8 mouse cellular contexts compared by ENCODE assay signal in the genomic region with DNA sequence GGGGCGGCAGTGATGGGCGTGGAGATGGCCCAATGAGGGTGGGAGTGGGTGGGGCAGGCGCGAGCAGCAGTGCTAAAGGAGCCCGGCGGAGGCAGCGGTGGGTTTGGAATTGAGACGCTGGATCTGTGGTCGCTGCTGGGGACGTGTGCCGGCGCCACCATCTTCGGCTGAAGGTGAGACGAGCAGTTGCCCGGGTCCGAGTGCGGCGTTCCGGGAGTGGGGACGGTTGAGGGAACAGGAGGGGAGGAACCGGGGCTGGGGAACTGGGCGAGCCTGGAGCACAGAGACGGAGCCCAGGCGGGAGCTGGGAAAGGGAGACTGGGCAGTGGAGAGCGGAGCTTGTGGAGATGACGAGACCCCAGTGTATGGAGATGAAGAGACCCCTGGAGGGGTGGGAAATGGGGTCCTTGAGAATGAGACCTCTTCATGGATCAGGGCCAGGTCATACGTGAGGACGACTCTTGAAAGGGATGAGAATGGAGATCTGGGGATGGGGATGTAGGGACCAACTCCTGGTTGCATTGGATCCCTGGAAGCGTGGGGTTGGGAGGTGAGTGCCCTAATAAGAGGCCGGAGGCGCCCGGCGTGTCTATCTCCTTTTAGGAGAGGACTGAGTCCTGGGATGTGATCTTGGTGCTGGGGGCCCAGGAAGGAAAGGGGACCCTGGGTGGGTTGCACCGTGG. TPM values are rescaled to one million over a fixed set of nuclear protein-coding genes. Genes with fewer than 3 reads are reported as not detected.
DNase-seq lines count a peak whose midpoint lies in the region; ATAC-seq and TF ChIP-seq lines count a peak whose summit lies in the region.

No protein-coding gene starts in this region.

- peak; percentile 64 for TF ChIP-seq CTCF in hindbrain, postnatal 0 days (IDR thresholded peaks at IDR 0.05; ENCODE audit: low read depth)

- peak; percentile 38 for ATAC-seq in kidney, embryonic 15.5 days (replicated peaks; ENCODE audit: low FRiP score)
- ATAC-seq in hindbrain, postnatal 0 days = peak; percentile 28
- peak; percentile 47 for ATAC-seq in midbrain, embryonic 12.5 days (ENCODE audit: low FRiP score, low read depth)
- ATAC-seq in cerebellum, adult (ENCODE audit: insufficient number of reproducible peaks, low FRiP score, low TSS enrichment) = no peak

- H3K27ac ChIP-seq in kidney, embryonic 15.5 days = peak overlapping the region; percentile 100
- H3K27ac ChIP-seq in embryonic facial prominence, embryonic 10.5 days (replicated peaks) = peak overlapping the region; percentile 99
- peak overlapping the region; percentile 98 for H3K27ac ChIP-seq in hindbrain, postnatal 0 days
- peak overlapping the region; percentile 97 for H3K27ac ChIP-seq in midbrain, embryonic 12.5 days (replicated peaks)

- no peaks in the 10 kb centered on the region; the same call in 1 of the 2 replicates for H3K36me3 ChIP-seq in kidney, embryonic 15.5 days
- H3K36me3 ChIP-seq in embryonic facial prominence, embryonic 10.5 days (replicated peaks) = peaks cover 9% of the 10 kb centered on the region; the same call in 1 of the 2 replicates
- H3K36me3 ChIP-seq in hindbrain, postnatal 0 days (ENCODE audit: insufficient read depth, low read length) = no peaks in the 10 kb centered on the region
- H3K36me3 ChIP-seq in midbrain, embryonic 12.5 days = no peaks in the 10 kb centered on the region

- DNase-seq in kidney, adult 8-10 months = no peak
- DNase-seq in MEL-GATA-1-ER (ENCODE audit: extremely low read depth, low read depth) = peak; percentile 6
- DNase-seq in embryonic facial prominence, embryonic 10.5 days (ENCODE audit: low spot score) = no peak
- DNase-seq in hindbrain, postnatal 0 days (ENCODE audit: low spot score) = peak; percentile 50
- no peak for DNase-seq in urinary bladder, postnatal 4 days (ENCODE audit: low spot score in 2 of 2)

- peak overlapping the region; percentile 88 for H3K4me3 ChIP-seq in kidney, embryonic 15.5 days (replicated peaks)
- H3K4me3 ChIP-seq in embryonic facial prominence, embryonic 10.5 days = peak overlapping the region; percentile 97
- peak overlapping the region; percentile 94 for H3K4me3 ChIP-seq in hindbrain, postnatal 0 days (ENCODE audit: low read length)
- H3K4me3 ChIP-seq in midbrain, embryonic 12.5 days = peak overlapping the region; percentile 69

- under 1% methylated on average over 34 of the region's 34 CpGs for WGBS in kidney, embryonic 15.5 days
- WGBS in embryonic facial prominence, embryonic 10.5 days = under 1% methylated on average over 34 of the region's 34 CpGs
- under 1% methylated on average over 34 of the region's 34 CpGs for WGBS in hindbrain, postnatal 0 days
- under 1% methylated on average over 33 of the region's 34 CpGs for WGBS in midbrain, embryonic 12.5 days

- H3K4me1 ChIP-seq in kidney, embryonic 15.5 days = peaks cover 26% of the 10 kb centered on the region
- peaks cover 35% of the 10 kb centered on the region for H3K4me1 ChIP-seq in embryonic facial prominence, embryonic 10.5 days
- peaks cover 4% of the 10 kb centered on the region; the same call in 1 of the 2 replicates for H3K4me1 ChIP-seq in hindbrain, postnatal 0 days (ENCODE audit: insufficient read depth, low read length)
- H3K4me1 ChIP-seq in midbrain, embryonic 12.5 days = peaks cover 13% of the 10 kb centered on the region

- H3K4me2 ChIP-seq in kidney, embryonic 15.5 days = peak overlapping the region; percentile 89
- peak overlapping the region; percentile 72 for H3K4me2 ChIP-seq in hindbrain, postnatal 0 days (ENCODE audit: low read depth, low read length)
- peak overlapping the region; percentile 76 for H3K4me2 ChIP-seq in midbrain, embryonic 12.5 days (replicated peaks)

- H3K27me3 ChIP-seq in kidney, embryonic 15.5 days = no peaks in the 10 kb centered on the region
- H3K27me3 ChIP-seq in embryonic facial prominence, embryonic 10.5 days (replicated peaks; ENCODE audit: low read depth, poor library complexity, severe bottlenecking) = no peaks in the 10 kb centered on the region
- no peaks in the 10 kb centered on the region for H3K27me3 ChIP-seq in hindbrain, postnatal 0 days (ENCODE audit: insufficient read depth, low read length)
- no peaks in the 10 kb centered on the region for H3K27me3 ChIP-seq in midbrain, embryonic 12.5 days

- no peaks in the 10 kb centered on the region for H3K9me3 ChIP-seq in kidney, embryonic 15.5 days (replicated peaks)
- H3K9me3 ChIP-seq in embryonic facial prominence, embryonic 10.5 days = no peaks in the 10 kb centered on the region
- no peaks in the 10 kb centered on the region for H3K9me3 ChIP-seq in hindbrain, postnatal 0 days (ENCODE audit: low read length)
- no peaks in the 10 kb centered on the region for H3K9me3 ChIP-seq in midbrain, embryonic 12.5 days

- H3K9ac ChIP-seq in kidney, embryonic 15.5 days = peak overlapping the region; percentile 92
- H3K9ac ChIP-seq in hindbrain, postnatal 0 days (replicated peaks; ENCODE audit: low read length) = peak overlapping the region; percentile 93
- peak overlapping the region; percentile 94 for H3K9ac ChIP-seq in midbrain, embryonic 12.5 days (replicated peaks)

RNA-seq across cellular contexts. Expression of gene Myh10, which starts 0.8 kb away (rescaled TPM):
- polyA plus RNA-seq in kidney, embryonic 15.5 days (2015; fragmentation: Nextera tagmentation; extraction: Ambion mirVana) = 130 and 137 TPM in 2 replicates
- polyA plus RNA-seq in embryonic facial prominence, embryonic 10.5 days (2016; fragmentation: Nextera tagmentation; extraction: Ambion mirVana) = 161 and 164 TPM in 2 replicates
- total RNA-seq in hindbrain, postnatal 0 days (2014; rRNA removed) = 185 and 212 TPM in 2 replicates
- 64.4 and 69.9 TPM in 2 replicates for polyA plus RNA-seq in hindbrain, postnatal 0 days (2015; fragmentation: Nextera tagmentation; extraction: Ambion mirVana)
- polyA plus RNA-seq in midbrain, embryonic 12.5 days (2016; fragmentation: Nextera tagmentation; extraction: Ambion mirVana) = 164 and 167 TPM in 2 replicates

Comparison
In these comparisons a context has a peak if more than half of its experiments do, and no peak if none do; other contexts are left out.
1. DNase-seq: peak in MEL-GATA-1-ER (single experiment) and hindbrain, postnatal 0 days (single experiment); none in kidney, adult 8-10 months (0 of 2), embryonic facial prominence, embryonic 10.5 days (single experiment) and urinary bladder, postnatal 4 days (0 of 2).
2. Peak in every context shown above with its lines, with median percentiles within 50 percentile points of each other: H3K27ac ChIP-seq, H3K4me2 ChIP-seq, H3K4me3 ChIP-seq and H3K9ac ChIP-seq.